Mouse (Mus musculus): ENCODE data around the gene Fam114a2.
A peak's percentile ranks its signal among the peaks of the same experiment; 100 is the strongest.

The Fam114a2 gene

DNA sequence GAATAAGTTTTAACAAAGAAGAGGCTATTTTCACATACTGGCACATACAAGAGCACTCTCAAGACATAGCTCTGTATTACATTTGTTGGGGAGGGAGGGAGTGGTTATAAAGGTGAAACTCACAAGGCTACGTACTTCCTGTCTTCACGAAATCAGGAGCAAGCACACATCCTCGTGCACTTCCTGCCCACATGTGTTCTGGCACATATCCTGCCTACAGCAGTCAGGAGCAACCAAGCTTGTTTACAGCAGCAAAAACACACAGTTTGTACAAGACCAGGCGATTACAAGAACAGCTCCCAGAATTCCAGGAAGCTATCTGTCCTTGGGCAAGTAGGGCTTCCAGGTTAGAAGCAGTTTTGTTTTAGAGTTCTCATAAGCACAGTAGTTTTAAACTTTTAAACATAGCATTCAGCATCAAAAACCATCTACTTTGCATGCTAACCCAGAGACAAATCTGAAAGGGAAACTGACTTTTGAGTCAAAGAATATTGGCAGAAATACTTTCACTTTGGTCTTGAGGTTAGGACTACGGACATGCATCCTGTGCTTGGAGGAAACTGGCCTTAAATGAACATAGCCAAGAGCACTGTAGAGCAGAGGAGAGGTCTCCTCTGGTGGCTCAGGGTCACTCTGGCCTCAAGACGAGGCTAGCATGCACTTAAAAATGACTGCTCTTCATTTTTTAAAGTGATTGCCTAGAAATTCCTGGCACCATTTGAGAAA, 73.0 kb downstream of the Fam114a2 start:
- no peak for DNase-seq (ENCODE audit: inconsistent ontology term)

DNA sequence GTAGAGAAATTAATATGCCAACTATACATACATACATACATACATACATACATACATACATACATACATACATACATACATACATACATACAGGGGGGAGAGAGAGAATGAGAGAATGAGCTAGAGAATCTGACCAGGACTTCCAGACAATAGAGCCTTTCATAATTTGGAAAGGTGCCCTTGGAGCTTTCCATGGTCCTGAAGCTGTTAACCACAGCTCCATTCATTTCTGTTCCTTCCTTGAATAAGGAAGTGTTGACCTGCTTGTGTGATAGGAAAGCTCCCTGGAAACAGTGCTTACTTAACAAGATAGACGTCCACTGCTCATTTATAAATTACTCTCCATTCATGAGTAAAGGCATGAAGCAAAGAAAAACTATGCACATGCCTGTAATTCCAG, 84.3 kb downstream of the Fam114a2 start:
- DNase-seq (ENCODE audit: inconsistent ontology term) = peak; percentile 54
